Mouse (Mus musculus): ENCODE data around the gene Zfp467.

GRCm38 (mm10) chr6:48443592-48444309, 1.9 kb downstream of the Zfp467 start:
- peak; percentile 15; the same call in 1 of the 2 replicates for TF ChIP-seq CTCF (IDR thresholded peaks at IDR 0.05)
- peak; percentile 49; the same call in 1 of the 2 replicates for TF ChIP-seq EP300 (IDR thresholded peaks at IDR 0.05)

All from lung, postnatal 0 days (tissue).